Mouse (Mus musculus) frontal cortex, adult (tissue): ENCODE measurements around the gene Mtnr1b.

Experiments
- ATAC-seq: cut with Nextera tagmentation; 2 replicates; pipeline ENCODE4 v1.9.2; 2017; ENCODE audit warnings: mild to moderate bottlenecking, moderate library complexity, mixed read lengths; ENCODE audit not compliant: low TSS enrichment

Mtnr1b gene

DNA sequence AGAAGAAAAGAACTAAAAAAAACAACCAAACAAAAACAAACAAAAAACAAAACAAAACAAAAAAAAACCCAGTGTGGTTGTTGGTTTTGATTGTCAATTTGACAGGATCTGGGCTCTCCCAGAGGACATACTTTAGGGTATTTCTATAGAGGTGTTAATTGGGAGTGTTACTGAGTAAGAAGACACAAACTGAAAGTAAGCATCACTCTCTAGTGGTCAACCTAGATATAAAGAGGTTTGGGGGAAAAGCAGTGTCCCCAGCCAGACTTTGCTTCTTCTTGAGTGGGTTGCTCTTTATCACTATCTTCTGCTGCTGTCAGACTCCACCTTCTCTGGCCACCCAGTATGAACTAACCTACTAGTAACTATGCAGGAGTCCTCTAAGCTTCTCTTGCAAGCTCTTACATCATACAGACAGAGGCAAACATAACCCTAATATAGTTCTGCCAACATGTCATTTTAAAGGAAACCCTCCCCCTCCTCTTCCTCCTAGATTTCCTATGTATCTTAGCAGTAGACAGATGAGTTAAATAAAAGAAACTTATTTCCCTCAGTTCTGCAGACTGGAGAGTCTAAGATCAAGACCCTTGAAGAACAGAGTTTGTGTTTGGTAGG is 71.8 kb downstream of the Mtnr1b start:
- no peak for ATAC-seq

- no peak for ATAC-seq
These were observed 74.0 kb downstream of the Mtnr1b start for GRCm38 (mm10) chr9:15800402-15800801.

DNA sequence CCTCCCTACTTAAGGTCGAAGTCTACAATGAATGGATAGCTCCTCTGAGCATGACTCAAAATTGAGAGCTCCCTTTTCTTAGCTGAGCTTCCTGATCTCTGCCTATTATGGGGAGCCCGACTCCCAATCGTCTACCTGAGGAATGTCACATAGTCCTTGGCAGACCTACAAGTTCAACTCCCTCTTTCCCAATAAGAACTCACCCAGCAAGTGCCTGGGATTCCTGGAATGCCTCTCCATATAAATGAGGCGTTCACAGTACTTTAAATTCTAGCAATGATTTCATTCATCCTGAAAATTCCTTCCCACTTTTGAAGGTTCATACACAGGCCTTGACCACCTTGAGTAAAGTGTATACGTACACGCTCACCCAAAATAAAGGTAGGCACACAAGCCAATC is 79.9 kb downstream of the Mtnr1b start:
- no peak for ATAC-seq

DNA sequence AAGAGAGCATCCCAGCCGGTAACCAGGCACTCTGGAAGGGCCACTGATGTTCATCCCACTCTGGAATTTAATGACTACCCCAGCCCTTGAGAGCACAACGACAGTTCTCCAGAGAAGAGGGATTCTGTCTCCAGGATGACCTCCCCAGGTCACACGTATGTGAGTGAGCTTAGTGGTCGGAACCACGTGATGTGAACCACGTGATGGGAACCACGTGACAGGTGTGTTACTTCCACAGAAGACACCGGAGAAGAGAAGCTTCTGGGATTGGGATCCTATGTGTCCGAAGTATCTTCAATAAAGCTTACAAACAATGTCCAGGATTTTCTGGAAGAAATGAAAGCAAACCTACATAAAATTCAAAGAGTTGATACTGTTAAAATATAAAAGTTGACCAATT is 82.3 kb downstream of the Mtnr1b start:
- ATAC-seq: no peak

GRCm38 (mm10) chr9:15786610-15787009 is 87.7 kb downstream of the Mtnr1b start:
- ATAC-seq: no peak

DNA sequence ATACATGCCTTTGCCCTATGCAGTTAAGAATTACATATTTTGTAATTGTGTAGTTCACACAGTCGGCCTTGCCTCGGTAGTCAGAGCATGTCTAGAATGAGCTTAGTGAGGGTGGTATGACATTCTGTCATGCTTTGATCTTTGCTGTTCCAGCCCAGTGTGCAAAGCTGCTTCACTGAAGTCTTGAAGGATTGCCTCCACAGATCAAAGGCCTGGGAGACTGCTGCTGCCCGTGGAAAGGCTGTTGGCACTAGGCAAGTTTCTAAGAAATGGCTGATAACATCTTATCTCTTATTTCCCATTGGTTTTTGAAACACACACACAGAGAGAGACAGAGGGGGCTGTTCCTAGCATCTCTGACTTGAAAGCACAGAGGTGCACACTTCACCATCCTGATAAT is 88.2 kb downstream of the Mtnr1b start:
- no peak for ATAC-seq

- ATAC-seq: no peak
These were observed 92.4 kb downstream of the Mtnr1b start for GRCm38 (mm10) chr9:15781936-15782335.

DNA sequence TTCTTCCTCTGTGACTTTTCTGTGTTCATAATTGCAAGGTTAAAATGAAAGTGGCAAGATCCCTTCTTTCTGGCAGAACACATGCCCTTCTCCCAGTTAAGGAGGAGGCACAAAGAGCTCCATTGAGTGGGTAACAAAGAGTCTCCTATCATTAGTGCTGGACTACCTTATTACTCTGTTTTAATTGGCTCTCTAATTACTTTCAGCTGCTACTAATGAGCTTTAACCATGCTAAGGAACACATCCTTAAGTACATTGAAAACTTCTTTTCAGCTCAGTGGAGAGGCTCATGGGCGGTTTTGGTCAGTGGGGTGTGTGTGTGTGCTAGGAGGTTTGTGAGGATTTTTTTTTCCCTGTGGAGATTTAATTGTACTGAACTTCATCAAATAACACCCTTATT is 99.4 kb downstream of the Mtnr1b start:
- peak; percentile 87 for ATAC-seq
